Mouse (Mus musculus): ENCODE measurements around the gene Col5a2. TPM values are rescaled to one million over a fixed set of nuclear protein-coding genes. Genes with fewer than 3 reads are reported as not detected.
"Not testable (repeated sequence)": the region's sequence is repeated elsewhere in the genome, so short reads cannot be mapped to it uniquely, and the experiment has no call there.

Gene Col5a2
- total and polyA plus RNA-seq, 3 experiments, result not detected

DNA sequence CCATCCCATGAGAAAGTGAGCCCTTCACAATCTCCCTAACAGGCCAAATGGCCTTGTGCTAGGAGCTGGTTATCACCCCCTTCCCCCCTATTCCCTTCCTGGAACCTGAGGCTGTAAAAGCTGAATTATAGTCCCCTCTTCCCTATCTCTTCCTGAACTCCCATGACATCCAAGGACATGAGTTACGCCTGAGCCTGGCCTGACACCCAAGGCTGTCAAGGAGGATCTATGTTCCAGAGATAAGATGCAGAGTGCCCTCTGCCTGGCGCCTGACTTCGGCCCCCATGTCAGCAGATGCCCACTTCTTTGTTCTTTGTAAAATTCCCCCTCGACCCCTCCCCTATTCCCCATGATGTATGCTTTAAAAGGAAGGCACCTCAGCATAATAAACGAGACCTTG, 73.9 kb downstream of the Col5a2 start:
- in situ Hi-C loops (cut with MboI; ENCODE audit: low pct_ligation_motif_present, low pct_unique_long_range_greater_than_20kb, low sequenced_read_pairs), result loop anchor here (25.0 kb wide), 1 partner anchor 208 kb away; no protein-coding TSS in a partner anchor
- H3K79me2 ChIP-seq (replicated peaks; ENCODE audit: control insufficient read depth, extremely low read depth, insufficient read depth, poor library complexity, severe bottlenecking); H3K4me2 ChIP-seq (ENCODE audit: insufficient read depth, low read depth, poor library complexity, severe bottlenecking); dilution Hi-C loops (cut with MboI; ENCODE audit: extremely low pct_ligation_motif_present, extremely low pct_unique_long_range_greater_than_20kb, low sequenced_read_pairs); H3K9ac ChIP-seq (ENCODE audit: insufficient read depth, low read depth); H3K27me3 ChIP-seq (replicated peaks); H3K9me3 ChIP-seq (replicated peaks; ENCODE audit: low read length); H3K27ac ChIP-seq (ENCODE audit: insufficient read depth, low read depth); H3K4me3 ChIP-seq (replicated peaks in 1 of 3; ENCODE audit: low read depth in 2 of 3, low read length in 2 of 3, poor library complexity in 1 of 3); H3K36me3 ChIP-seq (replicated peaks in 1 of 2; ENCODE audit: control insufficient read depth in 1 of 2, insufficient read depth in 1 of 2, low read length in 1 of 2); H3K4me1 ChIP-seq (ENCODE audit: control insufficient read depth in 1 of 2, insufficient read depth in 2 of 2); DNase-seq (ENCODE audit: extremely low read depth): not testable (repeated sequence)

DNA sequence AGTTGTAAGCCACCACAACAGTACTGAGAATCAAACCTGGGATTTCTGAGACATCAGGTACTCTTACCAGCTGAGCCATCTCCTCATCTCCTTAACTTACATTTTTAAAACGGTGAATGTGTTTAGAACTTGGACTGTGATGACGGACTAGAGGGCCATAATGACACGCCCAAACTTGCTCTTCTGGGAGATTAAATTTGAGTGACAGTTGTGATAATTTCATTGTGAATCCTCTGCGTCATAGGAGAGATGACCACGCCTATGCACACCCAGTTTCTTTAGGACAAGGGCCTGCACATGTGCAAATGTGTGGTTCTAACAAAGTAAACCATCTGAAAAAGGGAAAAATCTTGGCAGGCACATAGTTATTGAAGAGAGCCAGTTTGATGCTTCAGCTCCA, 79.2 kb downstream of the Col5a2 start:
- Histone ChIP-seq H3K36me3 (replicated peaks in 1 of 2; ENCODE audit: control insufficient read depth in 1 of 2, insufficient read depth in 1 of 2, low read length in 1 of 2) (no peaks in the 10 kb centered on the region), H3K9ac (ENCODE audit: insufficient read depth, low read depth) (no peak overlapping the region), H3K4me1 (ENCODE audit: control insufficient read depth in 1 of 2, insufficient read depth in 2 of 2) (no peaks in the 10 kb centered on the region), H3K27ac (ENCODE audit: insufficient read depth, low read depth) (no peak overlapping the region), H3K9me3 (replicated peaks; ENCODE audit: low read length) (no peaks in the 10 kb centered on the region), H3K4me3 (replicated peaks in 1 of 3; ENCODE audit: low read depth in 2 of 3, low read length in 2 of 3, poor library complexity in 1 of 3) (no peak overlapping the region), H3K27me3 (replicated peaks) (no peaks in the 10 kb centered on the region), H3K79me2 (replicated peaks; ENCODE audit: control insufficient read depth, extremely low read depth, insufficient read depth, poor library complexity, severe bottlenecking) (no peaks in the 10 kb centered on the region), H3K4me2 (ENCODE audit: insufficient read depth, low read depth, poor library complexity, severe bottlenecking) (no peak overlapping the region)
- dilution Hi-C loops (cut with MboI; ENCODE audit: extremely low pct_ligation_motif_present, extremely low pct_unique_long_range_greater_than_20kb, low sequenced_read_pairs), result no loop called here
- DNase-seq (ENCODE audit: extremely low read depth), result no peak
- TF ChIP-seq MAZ (IDR thresholded peaks at IDR 0.05; ENCODE audit: low read depth, low read length), result no peak
- TF ChIP-seq ZC3H11A (IDR thresholded peaks at IDR 0.05; ENCODE audit: low read depth, low read length), result no peak
- in situ Hi-C loops (cut with MboI; ENCODE audit: low pct_ligation_motif_present, low pct_unique_long_range_greater_than_20kb, low sequenced_read_pairs), result no loop called here

DNA sequence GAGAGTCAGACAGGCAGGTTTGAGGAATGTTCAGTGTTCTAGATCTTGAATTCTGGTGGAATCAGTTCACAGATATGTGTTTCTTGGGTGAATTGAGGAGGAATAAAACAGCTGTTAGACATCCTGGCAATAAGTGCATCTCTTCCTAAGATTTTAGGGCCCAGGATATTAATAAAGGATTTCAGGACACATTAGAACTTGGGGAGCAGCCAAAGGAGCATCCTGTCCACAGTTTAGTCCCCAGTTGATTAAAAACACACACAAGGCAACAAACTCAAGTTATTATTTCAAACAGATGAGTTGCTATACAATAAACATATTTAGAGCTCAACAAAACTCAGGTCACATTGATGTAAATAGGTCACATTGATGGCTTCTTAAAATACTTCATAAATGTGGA, 82.5 kb downstream of the Col5a2 start:
- H3K4me3 ChIP-seq (replicated peaks in 1 of 3; ENCODE audit: low read depth in 2 of 3, low read length in 2 of 3, poor library complexity in 1 of 3), result no peak overlapping the region
- H3K4me1 ChIP-seq (ENCODE audit: control insufficient read depth in 1 of 2, insufficient read depth in 2 of 2), result no peaks in the 10 kb centered on the region
- no peak for DNase-seq (ENCODE audit: extremely low read depth)
- H3K4me2 ChIP-seq (ENCODE audit: insufficient read depth, low read depth, poor library complexity, severe bottlenecking), result no peak overlapping the region
- TF ChIP-seq MAZ (IDR thresholded peaks at IDR 0.05; ENCODE audit: low read depth, low read length), result no peak
- no peak for TF ChIP-seq TBP (conservative IDR thresholded peaks at IDR 0.05; ENCODE audit: low read depth, low read length)
- no peak for TF ChIP-seq KAT2A (IDR thresholded peaks at IDR 0.05; ENCODE audit: insufficient replicate concordance, low read length)
- no peak for TF ChIP-seq MEF2A (IDR thresholded peaks at IDR 0.05; ENCODE audit: borderline replicate concordance, low read depth, low read length)
- TF ChIP-seq JUND (conservative IDR thresholded peaks at IDR 0.05; ENCODE audit: low read depth, low read length), result no peak
- no peak for TF ChIP-seq GABPA (IDR thresholded peaks at IDR 0.05; ENCODE audit: insufficient replicate concordance, low read depth, low read length)
- no peak for TF ChIP-seq USF1 (IDR thresholded peaks at IDR 0.05; ENCODE audit: low read depth, low read length)
- no peak for TF ChIP-seq CHD2 (IDR thresholded peaks at IDR 0.05; ENCODE audit: low read length)
- no peak for TF ChIP-seq MAFK (IDR thresholded peaks at IDR 0.05; ENCODE audit: insufficient replicate concordance, low read length)
- no peak for TF ChIP-seq SMC3 (IDR thresholded peaks at IDR 0.05; ENCODE audit: low read depth, low read length)
- no peak for TF ChIP-seq ZMIZ1 (IDR thresholded peaks at IDR 0.05; ENCODE audit: low read depth, low read length)
- no peaks in the 10 kb centered on the region for H3K9me3 ChIP-seq (replicated peaks; ENCODE audit: low read length)
- no peaks in the 10 kb centered on the region for H3K79me2 ChIP-seq (replicated peaks; ENCODE audit: control insufficient read depth, extremely low read depth, insufficient read depth, poor library complexity, severe bottlenecking)
- in situ Hi-C loops (cut with MboI; ENCODE audit: low pct_ligation_motif_present, low pct_unique_long_range_greater_than_20kb, low sequenced_read_pairs), result no loop called here
- no peak overlapping the region for H3K27ac ChIP-seq (ENCODE audit: insufficient read depth, low read depth)
- no peaks in the 10 kb centered on the region for H3K36me3 ChIP-seq (replicated peaks in 1 of 2; ENCODE audit: control insufficient read depth in 1 of 2, insufficient read depth in 1 of 2, low read length in 1 of 2)
- no peaks in the 10 kb centered on the region for H3K27me3 ChIP-seq (replicated peaks)
- H3K9ac ChIP-seq (ENCODE audit: insufficient read depth, low read depth), result no peak overlapping the region
- dilution Hi-C loops (cut with MboI; ENCODE audit: extremely low pct_ligation_motif_present, extremely low pct_unique_long_range_greater_than_20kb, low sequenced_read_pairs), result no loop called here
